Mouse (Mus musculus) cerebellum, adult 9-11 months (tissue): ENCODE measurements around the gene Ubap1l.

Source experiments
- DNase-seq: peaks from one replicate; pipeline ENCODE4 v3.0.0; 2022

Ubap1l gene

GRCm38 (mm10) chr9:65411326-65411725, 50.5 kb downstream of the Ubap1l start:
- DNase-seq: no peak

- no peak for DNase-seq
These were observed 56.9 kb downstream of the Ubap1l start for GRCm38 (mm10) chr9:65417738-65418137.

GRCm38 (mm10) chr9:65419633-65420032, 58.8 kb downstream of the Ubap1l start:
- DNase-seq: no peak

- no peak for DNase-seq
These were observed 62.1 kb downstream of the Ubap1l start, which contains the start of gene Slc51b for GRCm38 (mm10) chr9:65422760-65423501. Gene Slc51b, minus strand, starts transcription at chr9:65422955.

GRCm38 (mm10) chr9:65424393-65424792, 63.6 kb downstream of the Ubap1l start:
- DNase-seq: no peak

- DNase-seq: no peak
These were observed 66.7 kb downstream of the Ubap1l start for GRCm38 (mm10) chr9:65427511-65427910.

GRCm38 (mm10) chr9:65428003-65428402, 67.2 kb downstream of the Ubap1l start:
- no peak for DNase-seq
